Mouse (Mus musculus) testis, adult 2 months (tissue): Measurements from ENCODE around the gene Cntd1.

Experiments used
- CTCF ChIP-seq: fragments of 200-500 bp; IDR thresholded peaks from 2 replicates; pipeline ENCODE4 v1.5.1; 2012; ENCODE audit warnings: low read depth, mild to moderate bottlenecking, inconsistent platforms, low read length, moderate library complexity; ENCODE audit not compliant: control insufficient read depth, insufficient read depth, insufficient replicate concordance
- POLR2A ChIP-seq: fragments of 200-500 bp; IDR thresholded peaks from 2 replicates; pipeline ENCODE4 v1.6.1; 2012; ENCODE audit warnings: low read depth, mild to moderate bottlenecking, inconsistent platforms, low read length, moderate library complexity; ENCODE audit not compliant: control insufficient read depth

- TF ChIP-seq CTCF (no peak), POLR2A (no peak)
Measured at GRCm38 (mm10) chr11:101264954-101265471, 13.8 kb upstream of the Cntd1 start.
